Mouse (Mus musculus): Measurements from ENCODE around the gene Kat5.

GRCm38 (mm10) chr19:5640339-5640738, 30.3 kb upstream of the Kat5 start:
- TF ChIP-seq E2F4 (IDR thresholded peaks at IDR 0.05; ENCODE audit: borderline replicate concordance, low read depth, low read length) (no peak), RCOR1 (IDR thresholded peaks at IDR 0.05; ENCODE audit: low read depth, low read length) (no peak), GATA1 (IDR thresholded peaks at IDR 0.05; ENCODE audit: low read depth, low read length) (no peak), UBTF (IDR thresholded peaks at IDR 0.05; ENCODE audit: borderline replicate concordance, insufficient read depth, low read depth, low read length) (no peak), USF1 (IDR thresholded peaks at IDR 0.05; ENCODE audit: low read depth, low read length) (no peak), JUND (IDR thresholded peaks at IDR 0.05; ENCODE audit: low read depth, low read length) (no peak), CTCF (IDR thresholded peaks at IDR 0.05 in 2 of 3, conservative IDR thresholded peaks at IDR 0.05 in 1 of 3; ENCODE audit: control insufficient read depth in 1 of 3, insufficient read depth in 1 of 3, low read depth in 2 of 3, low read length in 3 of 3, poor library complexity in 1 of 3, severe bottlenecking in 1 of 3) (no peak), TAL1 (IDR thresholded peaks at IDR 0.05; ENCODE audit: low read length) (no peak), POLR2A (IDR thresholded peaks at IDR 0.05; ENCODE audit: control insufficient read depth in 1 of 2, insufficient read depth in 1 of 2, low read depth in 1 of 2, low read length in 2 of 2, poor library complexity in 1 of 2) (no peak), MEF2A (IDR thresholded peaks at IDR 0.05; ENCODE audit: extremely low read depth, insufficient replicate concordance, low read depth, low read length, poor library complexity, severe bottlenecking) (no peak)

Data from MEL (cell line).